Mouse (Mus musculus): ENCODE measurements around the gene Gdap1l1.

GRCm38 (mm10) chr2:163489725-163490291 lies 51.5 kb downstream of the Gdap1l1 start:
- no peak for TF ChIP-seq CTCF (conservative IDR thresholded peaks at IDR 0.05; ENCODE audit: insufficient read depth, insufficient read length, low read depth, low read length)
- TF ChIP-seq POLR2A (IDR thresholded peaks at IDR 0.05; ENCODE audit: low read depth, low read length) = no peak
